20 mouse cellular contexts compared by ENCODE assay signal in the genomic region with DNA sequence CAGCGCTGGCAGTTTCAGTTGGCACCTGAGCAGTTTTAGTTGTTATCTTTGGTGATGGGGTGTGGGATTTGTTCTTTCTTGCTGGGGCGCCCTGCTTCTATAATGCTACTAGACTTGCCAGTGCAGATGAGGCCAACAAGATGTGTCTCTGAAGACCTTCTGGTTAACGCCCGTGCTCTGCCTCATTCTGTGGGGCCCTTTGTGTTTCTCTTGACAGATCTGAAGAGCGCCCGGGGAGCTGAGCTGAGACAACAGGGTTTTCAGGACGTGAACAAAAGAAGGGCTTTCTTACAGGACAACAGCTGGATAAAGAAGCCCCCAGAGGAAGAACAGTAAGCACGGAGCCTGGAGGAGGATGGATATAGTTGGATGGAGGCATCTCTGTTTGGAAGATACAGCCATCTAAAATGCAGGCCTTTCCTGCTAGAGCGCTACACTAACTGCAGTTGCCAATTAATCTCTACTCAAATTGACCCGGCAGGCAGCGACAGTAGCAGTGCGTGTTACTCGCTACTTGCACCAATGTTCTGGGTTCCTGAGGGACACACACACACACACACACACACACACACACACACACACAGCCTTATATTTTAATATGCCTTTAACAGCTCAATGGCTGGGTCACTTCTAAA. TPM values are rescaled to one million over a fixed set of nuclear protein-coding genes. Genes with fewer than 3 reads are reported as not detected.
DNase-seq lines count a peak whose midpoint lies in the region; ATAC-seq lines count a peak whose summit lies in the region.
"Had no signal": no experiment of that assay in that cellular context is flagged by ENCODE, and none has a peak within 500 bp of the region (broad histone marks: within the 10 kb centered on the region; RNA-seq: fewer than 3 reads in every experiment).

No protein-coding gene starts in this region.

- H3K4me3 ChIP-seq in forebrain, embryonic 10.5 days = no peak overlapping the region
- H3K4me3 ChIP-seq in forebrain, embryonic 13.5 days = no peak overlapping the region
- no peak overlapping the region for H3K4me3 ChIP-seq in midbrain, embryonic 12.5 days
- H3K4me3 ChIP-seq: layer of hippocampus, adult 2 months; limb, embryonic 13.5 days; liver, embryonic 15.5 days; myocyte had no signal

- peaks cover 10% of the 10 kb centered on the region for H3K4me1 ChIP-seq in forebrain, embryonic 10.5 days
- H3K4me1 ChIP-seq in forebrain, embryonic 13.5 days = peaks cover 5% of the 10 kb centered on the region
- H3K4me1 ChIP-seq in midbrain, embryonic 12.5 days = peaks cover 7% of the 10 kb centered on the region
- H3K4me1 ChIP-seq: limb, embryonic 13.5 days; liver, embryonic 15.5 days had no signal

- no peak overlapping the region for H3K4me2 ChIP-seq in forebrain, embryonic 13.5 days
- H3K4me2 ChIP-seq in midbrain, embryonic 12.5 days (replicated peaks) = peak overlapping the region; percentile 34
- H3K4me2 ChIP-seq: limb, embryonic 13.5 days; liver, embryonic 15.5 days had no signal

- H3K9ac ChIP-seq in forebrain, embryonic 13.5 days = no peak overlapping the region
- H3K9ac ChIP-seq in midbrain, embryonic 12.5 days (replicated peaks) = no peak overlapping the region
- H3K9ac ChIP-seq: limb, embryonic 13.5 days; liver, embryonic 15.5 days had no signal

- no peak for ATAC-seq in forebrain, embryonic 13.5 days
- peak; percentile 62 for ATAC-seq in midbrain, embryonic 12.5 days (ENCODE audit: low FRiP score, low read depth)
- no peak for ATAC-seq in erythroblast, adult 5-6 weeks (replicated peaks; ENCODE audit: low FRiP score, poor library complexity, severe bottlenecking)
- ATAC-seq: lung, postnatal 0 days had no signal

- no peak for DNase-seq in forebrain, embryonic 10.5 days (ENCODE audit: extremely low spot score, low spot score)
- peak; percentile 54 for DNase-seq in retina, postnatal 1 day
- no peak for DNase-seq in retina, embryonic 14.5 days (ENCODE audit: low spot score)
- no peak for DNase-seq in thymus, postnatal 36 days
- DNase-seq: adrenal gland, postnatal 14 days; cerebellum, adult 11-12 months; gastrocnemius, postnatal 14 days; kidney, adult 18-20 months; kidney, postnatal 10 days; right cerebral cortex, postnatal 14 days had no signal

- 0 out of 2 replicates have a peak overlapping the region, but pooled peaks have one; percentile 20 for H3K27ac ChIP-seq in forebrain, embryonic 10.5 days
- H3K27ac ChIP-seq in forebrain, embryonic 13.5 days = no peak overlapping the region
- no peak overlapping the region for H3K27ac ChIP-seq in midbrain, embryonic 12.5 days (replicated peaks)
- H3K27ac ChIP-seq: layer of hippocampus, adult 2 months; limb, embryonic 13.5 days; liver, embryonic 15.5 days; stomach, postnatal 0 days had no signal

- no peaks in the 10 kb centered on the region for H3K27me3 ChIP-seq in forebrain, embryonic 10.5 days (ENCODE audit: poor library complexity, severe bottlenecking)
- H3K27me3 ChIP-seq in forebrain, embryonic 13.5 days = no peaks in the 10 kb centered on the region
- H3K27me3 ChIP-seq in midbrain, embryonic 12.5 days = no peaks in the 10 kb centered on the region
- H3K27me3 ChIP-seq: CH12.LX; limb, embryonic 13.5 days; liver, embryonic 15.5 days had no signal

- H3K36me3 ChIP-seq in forebrain, embryonic 10.5 days (replicated peaks) = no peaks in the 10 kb centered on the region
- no peaks in the 10 kb centered on the region for H3K36me3 ChIP-seq in forebrain, embryonic 13.5 days (ENCODE audit: poor library complexity, severe bottlenecking)
- H3K36me3 ChIP-seq in midbrain, embryonic 12.5 days = no peaks in the 10 kb centered on the region
- H3K36me3 ChIP-seq: limb, embryonic 13.5 days; liver, embryonic 15.5 days had no signal

- H3K9me3 ChIP-seq in forebrain, embryonic 10.5 days = peaks cover 4% of the 10 kb centered on the region
- peaks cover 5% of the 10 kb centered on the region for H3K9me3 ChIP-seq in forebrain, embryonic 13.5 days (replicated peaks)
- H3K9me3 ChIP-seq in midbrain, embryonic 12.5 days = no peaks in the 10 kb centered on the region
- H3K9me3 ChIP-seq: liver, embryonic 15.5 days had no signal

- 35% methylated on average over 13 of the region's 13 CpGs for WGBS in forebrain, embryonic 10.5 days
- 22% methylated on average over 13 of the region's 13 CpGs for WGBS in forebrain, embryonic 13.5 days
- 29% methylated on average over 13 of the region's 13 CpGs for WGBS in midbrain, embryonic 12.5 days

RNA-seq across cellular contexts. Expression of a gene that starts 16.7 kb away (rescaled TPM):
- 0.09 and 0.20 TPM in 2 replicates for polyA plus RNA-seq in forebrain, embryonic 10.5 days (2016; fragmentation: Nextera tagmentation; extraction: Ambion mirVana)
- 0.10 TPM in 1 of 2 replicates, not detected in the other for polyA plus RNA-seq in forebrain, embryonic 13.5 days (2015; fragmentation: Nextera tagmentation; extraction: Ambion mirVana)
- polyA plus RNA-seq in midbrain, embryonic 12.5 days (2016; fragmentation: Nextera tagmentation; extraction: Ambion mirVana) = 0.09 and 0.26 TPM in 2 replicates
- total RNA-seq in erythroblast, adult 5-6 weeks (2015; ENCODE audit: low replicate concordance) = not detected in 2 replicates
- not detected in 2 replicates for total RNA-seq in erythroblast, adult 5-6 weeks (2017; ENCODE audit: low replicate concordance)
- total RNA-seq: adrenal gland, postnatal 14 days had no signal
- polyA plus RNA-seq: myocyte had no signal
